Mouse (Mus musculus) heart, postnatal 25 days (tissue): ENCODE measurements around the gene Ugt3a2. TPM values are rescaled to one million over a fixed set of nuclear protein-coding genes. Genes with fewer than 3 reads are reported as not detected.

Experiments
- DNase-seq: peaks from one replicate; pipeline ENCODE4 v3.0.0; 2022; ENCODE audit warnings: low spot score
- intact Hi-C: fragments of 180-260 bp; cut with DNase I; formaldehyde crosslinking; loops from one replicate; pipeline ENCODE4 v1.15.1; 2025
- total RNA-seq, 2 experiments: library from RNA; stranded (reverse); gene quantifications; 2 replicates each; pipeline ENCODE4 v1.2.3; 2021

Ugt3a2 gene
- total RNA-seq = not detected

DNA sequence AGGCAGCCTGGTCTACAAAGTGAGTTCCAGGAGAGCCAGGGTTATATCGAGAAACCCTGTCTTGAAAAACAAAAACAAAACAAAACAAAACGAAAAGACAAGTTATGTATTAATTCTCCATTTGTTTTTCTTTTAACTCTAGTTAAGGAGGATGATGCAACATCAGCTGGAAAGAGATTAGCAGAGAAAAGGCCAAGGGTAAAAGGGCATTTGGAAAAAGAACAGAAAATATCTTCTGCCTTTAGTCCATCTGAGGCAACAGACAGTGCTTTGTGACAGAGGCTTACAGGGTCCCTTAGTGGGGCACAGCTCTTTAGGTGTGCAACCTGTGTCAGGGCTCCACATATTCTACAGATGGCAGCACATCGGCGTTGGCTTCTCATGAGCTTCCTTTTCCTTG lies at the start of gene Ugt3a2:
TSS of gene Ugt3a2 (plus strand) at position 210 of the 400 bp plus-strand sequence.
- no peak for DNase-seq
- intact Hi-C loops = no loop called here

DNA sequence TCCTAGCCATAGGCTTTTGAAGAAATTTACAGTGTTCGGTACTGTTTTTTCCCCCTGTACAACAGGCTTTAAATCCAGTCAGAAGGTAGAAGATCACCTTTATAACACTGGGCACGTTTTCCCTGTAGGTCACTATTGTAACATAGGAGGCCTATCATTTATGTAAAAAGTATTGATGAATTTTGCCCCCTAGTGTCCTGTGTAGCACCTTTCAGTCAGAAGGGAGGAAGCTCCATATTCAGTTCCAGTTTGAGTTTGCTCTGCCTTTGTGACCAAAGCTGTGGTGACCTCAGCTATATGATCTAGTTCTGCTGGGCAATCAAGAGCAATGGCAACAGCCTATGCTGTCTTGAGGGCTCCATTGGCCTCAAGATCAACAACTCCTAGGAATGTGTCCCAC lies 45.7 kb upstream of the Ugt3a2 start:
- intact Hi-C loops = no loop called here

DNA sequence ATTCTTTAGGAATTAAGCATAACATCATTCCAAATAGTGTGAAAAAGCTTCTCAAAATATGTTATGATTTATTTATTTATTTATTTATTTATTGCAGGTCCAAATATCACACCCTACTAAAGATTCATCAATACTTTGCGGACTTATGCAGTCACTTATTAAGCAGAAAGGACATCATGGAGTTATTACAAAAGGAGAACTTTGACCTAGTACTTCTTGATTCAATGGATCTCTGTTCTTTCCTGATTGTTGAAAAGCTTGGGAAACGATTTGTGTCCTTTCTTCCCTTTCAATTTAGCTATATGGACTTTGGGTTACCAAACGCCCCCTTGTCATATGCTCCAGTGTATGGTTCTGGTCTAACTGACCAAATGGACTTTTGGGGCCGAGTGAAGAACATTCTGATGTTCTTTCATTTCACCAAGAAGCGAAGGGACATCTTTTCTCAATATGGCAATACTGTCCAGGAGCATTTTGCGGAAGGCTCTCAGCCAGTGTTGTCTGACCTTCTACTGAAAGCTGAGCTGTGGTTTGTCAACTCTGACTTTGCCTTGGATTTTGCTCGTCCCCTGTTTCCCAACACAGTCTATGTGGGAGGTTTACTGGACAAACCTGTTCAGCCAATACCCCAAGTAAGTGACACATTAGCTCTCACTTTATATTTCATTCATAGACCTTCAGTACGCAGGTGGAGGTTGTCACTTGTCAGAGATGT lies 29.2 kb upstream of the Ugt3a2 start:
- DNase-seq = no peak
- intact Hi-C loops = no loop called here

More for the DNA sequence above, 45.7 kb upstream of the Ugt3a2 start:
- no peak for DNase-seq

GRCm38 (mm10) chr15:9334596-9334995 lies 754 bp upstream of the Ugt3a2 start:
- DNase-seq = no peak
- intact Hi-C loops = no loop called here

DNA sequence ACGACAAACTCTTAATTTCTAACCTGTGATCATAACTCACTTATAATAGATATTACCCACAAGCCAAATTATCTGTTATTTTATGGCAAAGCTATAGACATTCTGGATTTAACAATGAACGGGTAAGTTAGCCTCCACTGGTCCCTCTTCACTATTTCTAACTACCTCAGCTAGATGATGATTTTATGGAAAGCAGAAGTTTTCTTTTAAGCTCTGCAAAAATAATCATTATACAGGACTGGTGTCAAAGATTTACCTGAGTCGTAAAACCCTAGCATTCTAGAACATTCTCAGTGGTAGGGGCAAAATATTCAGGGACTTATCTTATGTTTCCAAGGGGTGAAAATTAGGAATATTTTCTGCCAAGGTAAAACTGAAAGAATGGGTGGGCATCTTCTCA lies 1.3 kb downstream of the Ugt3a2 start:
- no peak for DNase-seq
- intact Hi-C loops = loop anchor here (2.0 kb wide), 1 partner anchor 52 kb away; no protein-coding TSS in a partner anchor

- no peak for DNase-seq
- intact Hi-C loops = loop anchor here (2.0 kb wide), 1 partner anchor 52 kb away; no protein-coding TSS in a partner anchor
These were observed 1.7 kb downstream of the Ugt3a2 start for GRCm38 (mm10) chr15:9337021-9337420.

GRCm38 (mm10) chr15:9348739-9349138 lies 13.4 kb downstream of the Ugt3a2 start:
- intact Hi-C loops = no loop called here
- no peak for DNase-seq

DNA sequence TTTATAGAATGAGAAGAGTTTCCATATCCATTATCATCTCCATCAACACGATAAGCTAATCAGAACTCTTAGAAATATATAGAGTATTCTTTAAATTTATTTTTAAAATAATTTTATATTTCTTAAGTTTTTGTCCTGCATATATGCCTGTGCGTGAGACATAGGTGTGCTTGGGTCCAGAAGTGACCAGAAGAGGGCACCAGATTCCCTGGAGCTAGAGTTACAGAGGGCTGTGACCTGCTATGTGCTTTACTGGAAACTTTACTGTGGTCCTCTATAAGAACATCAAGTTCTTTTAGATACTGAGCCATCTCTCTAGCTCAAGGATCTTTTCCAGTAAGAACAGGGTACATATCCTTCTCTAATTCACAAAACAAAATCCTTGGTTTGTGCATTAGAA lies 27.5 kb downstream of the Ugt3a2 start:
- intact Hi-C loops = no loop called here
- no peak for DNase-seq

- no peak for DNase-seq
- intact Hi-C loops = no loop called here
These were observed 33.4 kb downstream of the Ugt3a2 start for GRCm38 (mm10) chr15:9368774-9369173.

DNA sequence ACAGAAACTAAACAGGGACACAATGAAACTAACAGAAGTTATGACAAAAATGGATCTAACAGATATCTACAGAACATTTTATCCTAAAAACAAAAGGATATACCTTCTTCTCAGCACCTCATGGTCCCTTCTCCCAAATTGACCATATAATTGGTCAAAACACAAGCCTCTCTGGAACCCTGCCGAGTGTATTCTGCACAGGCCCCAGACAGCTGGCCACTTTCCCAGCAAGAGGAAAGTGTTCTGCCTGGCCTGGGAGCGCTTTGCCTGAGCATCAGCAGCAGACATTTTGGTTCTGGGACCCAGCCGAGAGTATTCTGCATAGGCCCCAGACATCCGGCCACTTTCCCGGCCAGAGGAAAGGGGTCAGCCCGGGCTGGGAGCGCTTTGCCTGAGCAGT lies 40.9 kb downstream of the Ugt3a2 start:
- intact Hi-C loops = no loop called here

GRCm38 (mm10) chr15:9409475-9409874 lies 74.1 kb downstream of the Ugt3a2 start:
- intact Hi-C loops = no loop called here
- no peak for DNase-seq

More for the DNA sequence above, 40.9 kb downstream of the Ugt3a2 start:
- DNase-seq = no peak

Other genes with a start within 250 kb of the Ugt3a2 start
- gene Lmbrd2, start 195.0 kb upstream of the Ugt3a2 start, total RNA-seq = 10 to 100 TPM; 10.8 to 12.7 TPM
- 1 to 10 TPM in 1 of 2 experiments, under 1 TPM in 1; 0.88 to 1.3 TPM for gene Skp2, start 180.1 kb upstream of the Ugt3a2 start, total RNA-seq
- gene Ugt3a1, start 58.7 kb upstream of the Ugt3a2 start, total RNA-seq = not detected
- not detected for gene Capsl, start 100.5 kb downstream of the Ugt3a2 start, total RNA-seq
- gene Il7r, start 194.6 kb downstream of the Ugt3a2 start, total RNA-seq = under 1 TPM; 0.39 to 0.94 TPM